Mouse (Mus musculus) layer of hippocampus, adult 18-20 months (tissue): ENCODE results near the gene Prr18. TPM values are rescaled to one million over a fixed set of nuclear protein-coding genes. Genes with fewer than 3 reads are reported as not detected.
A peak's percentile ranks its signal among the peaks of the same experiment; 100 is the strongest.
"Not testable (repeated sequence)": the region's sequence is repeated elsewhere in the genome, so short reads cannot be mapped to it uniquely, and the experiment has no call there.

ENCODE experiments used
- DNase-seq, 2 experiments: peaks; one replicate each; pipeline ENCODE4 v3.0.0; 2022; ENCODE audit warnings: low spot score in 2 of 2
- long read RNA-seq: library from polyadenylated mRNA; stranded (forward); transcript quantifications from one replicate; pipeline ENCODE4 v2.0.0, GENCODE M21; 2021
- total RNA-seq, 2 experiments: library from RNA; stranded (reverse); gene quantifications; 2 replicates each; pipeline ENCODE4 v1.2.3; 2021

Gene Prr18
- total RNA-seq, result 10 to 100 TPM; 23.0 to 26.6 TPM
- long read RNA-seq, transcript Prr18-202 (2 exons, 3,251 nt), result major isoform, 31 of 51 reads
- long read RNA-seq, transcript Prr18-201 (2 exons, 3,408 nt), result minor isoform, 7 of 51 reads
- long read RNA-seq, partial matches to known transcripts, result 0 of 51 reads
- long read RNA-seq, other reads (novel, unspliced or antisense), result 13 of 51 reads

DNA sequence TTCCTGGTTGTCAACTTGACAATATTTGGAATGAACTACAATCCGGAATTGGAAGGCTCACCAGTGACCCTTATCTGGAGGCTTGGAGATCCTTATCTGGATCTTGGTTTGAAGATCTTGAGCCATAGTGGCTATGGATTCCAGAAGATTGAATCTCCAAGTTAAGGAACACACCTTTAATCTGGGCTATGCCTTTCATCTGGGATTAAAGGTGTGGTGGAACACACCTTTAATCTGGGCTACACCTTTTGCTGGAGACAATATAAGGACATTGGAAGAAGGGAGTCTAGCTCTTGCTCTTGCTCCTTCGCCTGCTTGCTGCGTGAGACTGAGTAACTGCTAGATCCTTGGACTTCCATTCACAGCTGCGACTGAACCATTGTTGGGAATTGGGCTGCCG is at the start of gene Prr18:
Gene Prr18, plus strand, starts transcription at position 301 of the 400 bp plus-strand sequence.
- not testable (repeated sequence) for DNase-seq

DNA sequence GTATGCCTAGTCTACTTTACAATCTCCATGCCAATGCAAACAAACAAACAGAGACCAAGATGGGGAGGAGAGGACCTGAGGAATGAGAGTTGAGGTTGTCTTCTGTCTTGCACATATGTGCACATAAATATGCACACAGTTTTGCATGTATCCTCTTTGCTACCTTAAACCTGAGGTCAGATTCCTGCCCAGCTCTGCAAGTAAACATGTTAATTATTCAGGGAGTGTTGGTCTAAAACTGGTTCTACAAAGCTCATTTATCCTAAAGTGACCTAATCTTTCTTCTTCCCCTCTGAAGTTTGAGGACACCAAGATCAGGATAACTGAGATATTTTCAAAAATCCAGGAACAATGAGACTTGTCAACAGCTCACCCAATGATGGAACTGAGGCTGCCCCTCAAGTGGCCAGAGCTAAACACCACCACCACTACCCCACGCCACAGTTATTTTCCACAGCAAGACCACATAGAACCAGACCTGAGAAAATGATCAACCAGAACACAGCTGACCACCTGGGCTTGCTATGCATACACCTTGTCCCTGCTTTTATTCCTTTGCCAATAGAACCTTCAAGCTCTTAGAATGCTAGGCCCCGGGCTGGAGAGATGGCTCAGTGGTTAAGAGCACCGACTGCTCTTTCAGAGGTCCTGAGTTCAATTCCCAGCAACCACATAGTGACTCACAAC is 47.1 kb upstream of the Prr18 start:
- DNase-seq, result no peak

DNA sequence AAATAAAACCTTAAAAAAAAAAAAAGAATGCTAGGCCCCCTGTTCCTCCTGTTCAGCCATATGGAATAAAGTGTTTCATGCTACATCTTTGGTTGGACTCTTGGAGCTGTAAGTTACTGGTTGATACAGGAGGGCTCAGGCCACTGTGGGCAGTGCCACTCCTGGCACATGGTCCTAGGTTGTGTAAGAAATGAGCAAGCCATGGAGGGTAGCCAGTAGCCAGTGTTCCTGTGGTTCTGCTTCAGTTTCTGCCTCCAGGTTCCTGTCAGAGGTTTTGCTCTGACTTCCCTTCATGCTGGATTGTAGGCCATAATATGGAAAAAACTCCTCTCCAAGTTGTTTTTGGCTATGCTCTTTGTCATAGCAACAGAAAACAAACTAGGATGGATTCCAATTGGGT is 46.5 kb upstream of the Prr18 start:
- no peak for DNase-seq

DNA sequence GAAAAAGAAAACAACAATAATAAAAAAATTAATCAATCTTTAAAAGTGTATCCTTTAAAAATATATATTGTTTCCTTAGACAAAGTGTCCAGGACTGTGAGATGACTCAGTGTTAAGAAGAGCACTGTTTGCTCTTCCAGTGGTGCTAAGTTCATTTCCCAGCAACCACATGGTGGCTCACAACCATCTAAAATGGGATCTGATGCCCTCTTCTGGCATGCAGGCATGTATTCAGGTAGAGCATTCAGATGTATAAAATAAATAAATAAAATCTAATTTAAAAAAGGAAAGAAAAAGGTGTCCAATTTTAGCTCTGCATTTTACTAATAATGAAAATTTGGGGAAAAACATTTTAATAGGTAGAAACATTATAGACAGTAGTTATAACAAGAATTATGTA is 41.4 kb upstream of the Prr18 start:
- no peak for DNase-seq

DNA sequence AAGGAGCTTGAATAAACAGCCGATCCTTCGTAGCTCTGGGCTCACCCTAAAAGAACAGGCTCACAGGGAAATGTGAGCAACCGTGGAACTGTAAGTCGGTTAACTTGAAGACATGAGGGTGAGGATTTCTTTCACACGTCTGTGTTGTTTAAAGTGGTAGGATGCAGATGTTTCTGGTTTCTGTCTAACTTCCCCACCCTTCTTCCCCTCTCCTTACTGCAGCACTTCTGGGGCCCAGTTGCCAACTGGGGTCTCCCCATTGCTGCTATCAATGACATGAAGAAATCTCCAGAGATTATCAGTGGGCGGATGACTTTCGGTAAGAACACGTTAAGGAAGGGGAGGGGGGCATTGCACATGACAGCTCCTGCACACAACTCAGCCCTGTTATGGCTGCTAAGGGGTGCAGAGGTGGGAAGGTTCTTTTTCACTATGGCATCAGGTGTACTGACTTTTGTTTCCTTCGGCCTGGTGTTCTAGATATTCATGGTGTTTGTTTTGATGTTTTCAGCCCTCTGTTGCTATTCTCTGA is 40.9 kb upstream of the Prr18 start:
- DNase-seq, result no peak

DNA sequence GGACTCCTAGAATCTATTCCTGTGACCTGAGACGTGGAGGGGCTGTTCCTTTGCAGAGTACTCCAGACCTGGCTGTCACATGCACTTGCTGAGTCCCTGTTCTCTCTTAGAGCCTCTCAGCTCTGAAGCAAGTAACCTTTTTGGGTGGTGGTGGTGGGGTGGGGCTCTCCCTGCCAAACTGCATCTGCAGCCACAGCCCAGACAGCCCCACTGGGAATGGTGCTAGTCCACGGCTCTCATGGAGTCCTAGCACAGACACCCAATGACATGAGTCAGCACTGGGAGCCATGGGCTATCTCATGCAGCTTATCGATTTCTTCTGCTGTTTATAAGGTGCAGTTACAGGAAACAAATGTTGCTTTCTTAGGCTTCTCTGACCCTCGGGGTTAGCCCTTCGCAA is 39.5 kb upstream of the Prr18 start:
- DNase-seq, result no peak

DNA sequence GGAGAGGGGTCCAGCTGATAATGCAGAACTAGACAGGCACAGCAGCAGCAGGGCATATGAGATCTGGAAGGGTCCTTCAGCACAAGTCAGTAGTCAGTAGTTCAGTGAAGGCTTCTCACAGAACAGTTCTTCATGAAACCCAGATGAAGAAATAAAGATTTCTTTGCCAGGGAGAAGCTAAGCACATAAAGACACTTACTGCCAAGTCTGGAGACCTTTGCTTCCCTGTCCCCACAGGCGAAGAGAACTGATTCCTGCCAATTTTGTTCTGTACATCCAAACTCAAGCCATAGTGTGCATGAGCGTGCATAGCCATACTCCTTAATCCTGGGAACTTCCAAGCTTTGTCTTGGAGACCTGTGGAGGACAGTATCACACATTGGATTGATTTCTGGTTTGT is 39.0 kb upstream of the Prr18 start:
- DNase-seq, result no peak

DNA sequence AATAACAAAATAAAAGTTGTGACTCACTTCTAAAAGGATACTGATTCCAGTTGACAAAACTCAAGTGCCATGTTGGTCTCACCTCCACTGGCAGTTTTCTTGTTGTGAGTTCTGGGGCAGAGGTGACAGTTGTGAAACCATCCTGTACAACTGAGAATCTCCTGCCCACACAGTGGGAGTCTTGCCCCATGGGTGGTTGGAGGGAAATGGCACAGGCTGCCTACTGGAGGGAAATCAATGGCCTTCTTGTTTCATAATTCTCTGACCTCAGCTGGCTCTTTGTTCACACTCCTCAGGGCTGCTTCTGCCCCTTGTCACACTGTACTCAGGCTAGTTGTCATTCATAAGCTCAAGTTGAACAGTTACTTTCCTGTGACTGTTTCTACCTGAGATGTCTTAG is 37.7 kb upstream of the Prr18 start:
- DNase-seq, result no peak

DNA sequence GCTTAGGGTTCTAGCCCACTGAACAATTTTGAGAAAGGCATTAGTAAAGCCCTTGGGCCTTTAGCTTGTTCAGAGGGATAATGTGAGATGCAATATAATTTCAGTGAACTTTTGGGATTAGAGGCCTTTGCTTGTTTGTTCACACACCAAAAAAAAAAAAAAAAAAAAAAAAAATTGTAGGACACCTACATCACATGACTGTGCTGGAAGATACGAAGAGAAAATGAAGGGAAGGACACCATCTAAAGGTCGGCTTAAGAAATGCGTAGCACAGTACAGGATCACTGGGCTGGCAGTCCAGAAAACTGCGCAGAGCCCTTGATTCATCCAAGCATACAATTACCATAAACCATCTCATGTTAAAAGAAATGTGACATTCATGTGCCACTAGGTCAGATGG is 35.7 kb upstream of the Prr18 start:
- DNase-seq, result no peak

DNA sequence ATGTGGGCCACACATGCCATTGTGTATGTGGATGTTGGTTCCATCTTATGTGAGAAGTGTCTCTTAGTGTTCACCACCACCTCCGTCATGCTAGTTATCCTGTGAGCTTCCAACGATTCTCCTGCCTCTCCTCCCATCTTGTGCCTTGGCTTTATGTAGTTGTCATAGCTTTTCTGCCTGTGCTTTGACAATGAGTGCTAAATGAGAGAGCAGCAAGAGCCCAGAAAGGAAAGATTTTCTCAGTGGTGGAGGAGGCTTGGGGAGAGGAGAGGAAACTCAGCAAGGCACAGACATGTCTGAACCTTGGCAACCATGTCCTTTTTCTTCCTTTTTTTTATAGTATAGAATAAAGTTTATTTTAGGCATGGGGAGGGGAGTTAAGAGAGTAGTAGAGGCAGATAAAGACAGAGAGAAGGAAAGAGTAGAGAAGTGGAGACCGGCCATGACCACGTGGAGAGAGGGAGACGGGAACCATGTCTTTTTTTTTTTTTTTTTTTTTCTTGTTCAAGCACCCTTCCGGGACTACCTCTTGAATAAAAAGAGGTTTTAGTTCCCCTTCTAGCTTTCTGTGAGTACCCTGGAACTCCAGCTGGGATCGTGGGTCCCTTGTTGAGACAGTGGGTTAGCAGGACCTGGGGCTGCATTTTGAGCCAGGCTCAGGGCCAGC is 34.4 kb upstream of the Prr18 start:
- no peak for DNase-seq

DNA sequence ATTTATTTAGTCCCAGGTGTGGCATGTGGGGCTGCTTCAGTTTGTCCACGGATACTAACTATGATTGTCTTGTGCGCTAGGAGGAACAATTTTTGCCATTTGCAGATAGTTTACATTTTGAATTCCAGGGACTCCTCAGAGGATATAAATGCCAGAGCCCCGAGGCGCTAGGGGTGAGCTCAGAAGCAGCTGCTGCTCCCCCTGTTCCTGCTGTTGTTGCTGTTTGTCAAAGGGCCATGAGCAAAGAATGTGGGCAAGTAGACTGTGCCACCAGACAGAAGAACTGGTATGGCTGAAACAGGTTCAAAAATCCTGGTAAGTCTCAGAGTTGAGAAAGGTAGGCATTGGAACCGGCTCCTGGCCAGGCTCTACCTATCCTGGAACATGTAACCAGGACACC is 33.6 kb upstream of the Prr18 start:
- DNase-seq, result no peak

DNA sequence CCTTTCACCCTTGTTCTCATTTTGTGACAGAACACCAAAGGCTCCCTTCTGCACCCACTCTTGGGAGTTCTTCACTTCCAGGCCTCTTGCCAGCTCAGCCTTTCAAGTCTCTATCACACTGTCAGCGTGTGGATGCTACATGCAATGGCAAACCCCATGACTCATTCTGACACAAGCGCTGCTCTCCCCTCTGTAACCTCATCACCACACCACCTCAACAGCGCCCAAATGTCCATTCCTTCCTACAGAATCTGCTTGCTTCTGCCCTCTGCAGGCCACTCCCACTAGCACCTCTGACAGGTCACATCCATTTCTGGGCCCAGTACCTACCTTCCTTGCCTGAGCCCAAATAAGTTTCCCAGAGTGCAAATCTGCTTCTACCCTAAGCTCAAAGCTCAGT is 31.5 kb upstream of the Prr18 start:
- no peak for DNase-seq

DNA sequence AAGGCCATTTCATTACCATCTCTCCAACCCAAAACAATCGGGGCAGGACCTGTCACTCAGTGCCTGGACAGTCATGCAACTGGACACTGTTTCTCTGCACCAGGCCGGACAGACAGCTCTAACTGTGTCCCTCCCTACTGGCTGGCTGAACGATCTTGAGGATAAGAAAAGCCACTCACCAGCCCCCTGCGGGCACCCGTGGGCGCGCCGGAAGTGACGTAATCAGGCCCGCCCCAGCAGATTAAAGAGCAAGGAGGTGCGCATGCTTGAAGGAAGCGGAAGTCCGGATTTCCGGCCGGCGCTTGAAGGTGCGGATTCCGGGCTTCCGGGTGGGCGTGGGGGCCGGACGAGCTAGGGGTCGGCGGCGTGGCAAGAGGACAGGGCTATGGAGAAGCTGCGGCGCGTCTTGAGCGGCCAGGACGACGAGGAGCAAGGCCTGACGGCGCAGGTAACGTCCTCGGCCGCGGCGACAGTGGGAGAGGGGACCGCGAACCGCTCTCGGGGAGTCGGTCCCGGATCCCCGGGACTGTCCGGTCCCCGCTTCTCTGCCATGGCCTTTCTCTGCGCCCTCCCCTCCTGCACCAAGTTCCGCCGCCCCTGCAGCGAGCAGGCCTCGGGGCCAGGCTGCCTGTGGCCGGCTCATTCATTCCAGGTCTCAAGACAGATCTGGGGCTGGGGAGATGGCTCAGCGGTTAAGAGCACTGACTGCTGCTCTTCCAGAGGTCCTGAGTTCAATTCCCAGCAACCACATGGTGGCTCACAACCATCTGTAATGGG is 26.2 kb upstream of the Prr18 start, which contains the start of gene Sft2d1:
Gene Sft2d1, plus strand, starts transcription at position 265 of the 777 bp plus-strand sequence.
- DNase-seq, result peak; percentile 97 to 98

DNA sequence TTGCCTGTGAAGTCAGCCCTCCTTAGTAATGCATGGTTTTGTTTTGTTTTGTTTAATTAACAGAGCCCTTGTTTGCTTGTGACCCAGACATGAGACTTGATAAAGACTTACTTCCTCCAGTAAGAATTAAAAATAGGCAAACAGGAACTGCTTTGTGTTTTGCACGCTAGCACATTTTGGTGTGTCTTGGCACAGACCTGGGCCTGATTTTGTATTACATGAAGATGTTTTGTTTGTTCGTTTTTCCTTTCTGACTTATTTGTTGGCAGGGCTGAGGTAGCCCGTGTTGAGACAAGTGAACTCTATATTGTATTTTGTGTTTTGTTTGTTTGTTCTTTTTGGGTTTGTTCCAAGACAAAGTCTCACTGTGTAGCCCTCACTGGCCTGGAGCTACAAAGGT is 25.5 kb upstream of the Prr18 start:
- no peak for DNase-seq

DNA sequence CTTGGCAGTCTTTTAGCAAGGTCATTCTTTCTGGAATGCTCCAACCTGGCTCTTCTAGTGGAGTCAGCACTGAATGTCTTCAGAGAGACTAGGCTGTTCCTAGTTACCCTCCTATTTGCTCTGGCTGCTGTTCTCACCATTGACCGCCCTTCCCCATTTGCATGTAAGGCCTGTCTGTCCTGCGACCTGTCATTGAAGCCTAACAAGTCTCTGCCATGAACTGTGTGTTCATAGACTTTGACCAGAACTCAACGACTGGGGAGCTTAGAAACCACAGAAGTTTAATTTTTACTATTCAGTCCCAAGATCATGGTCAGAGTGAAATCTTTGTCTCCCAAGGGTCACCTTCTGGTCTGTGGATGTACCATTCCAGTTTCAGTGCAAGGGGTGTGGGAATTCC is 23.3 kb upstream of the Prr18 start:
- no peak for DNase-seq

DNA sequence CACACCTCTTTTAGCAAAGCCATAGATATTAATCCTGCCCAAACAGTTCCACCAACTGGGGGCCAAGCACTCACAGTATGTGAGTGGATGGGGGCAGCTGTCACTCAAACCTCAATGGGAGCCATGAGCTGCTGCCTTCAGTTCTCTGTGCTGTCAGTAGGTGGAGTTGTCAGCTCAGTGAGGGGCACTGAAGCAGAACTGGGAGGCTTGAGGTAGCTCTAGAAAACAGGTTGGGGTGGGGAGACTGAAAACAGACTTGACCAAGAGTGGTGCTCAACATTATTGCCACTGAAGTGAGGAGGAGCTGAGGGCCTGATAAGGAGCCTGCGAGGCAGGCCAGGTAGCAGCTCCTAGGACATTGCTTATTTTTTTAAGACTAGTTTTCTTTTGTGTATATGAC is 21.0 kb upstream of the Prr18 start:
- DNase-seq, result peak in 1 of 2 experiments; percentile 34

DNA sequence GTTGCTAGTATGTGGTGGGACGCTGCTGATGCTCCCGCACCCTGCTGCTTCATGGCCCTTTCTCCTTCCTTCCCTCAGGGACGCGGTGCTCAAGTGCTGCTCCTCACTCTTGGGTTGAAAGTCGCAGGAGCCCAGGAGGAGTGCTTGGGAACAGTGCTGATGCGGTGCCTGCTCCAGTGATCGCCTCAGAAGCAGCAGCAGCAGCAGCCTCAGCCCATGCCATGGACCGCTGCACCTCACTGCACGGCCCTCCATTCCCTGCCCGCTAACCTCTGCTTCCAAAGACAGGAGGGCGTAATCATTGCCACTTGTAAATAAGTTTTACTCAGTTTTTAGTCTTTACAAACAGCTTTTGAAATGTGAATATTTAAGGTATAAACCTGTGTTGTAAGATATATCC is 10.4 kb upstream of the Prr18 start:
- not testable (repeated sequence) for DNase-seq

DNA sequence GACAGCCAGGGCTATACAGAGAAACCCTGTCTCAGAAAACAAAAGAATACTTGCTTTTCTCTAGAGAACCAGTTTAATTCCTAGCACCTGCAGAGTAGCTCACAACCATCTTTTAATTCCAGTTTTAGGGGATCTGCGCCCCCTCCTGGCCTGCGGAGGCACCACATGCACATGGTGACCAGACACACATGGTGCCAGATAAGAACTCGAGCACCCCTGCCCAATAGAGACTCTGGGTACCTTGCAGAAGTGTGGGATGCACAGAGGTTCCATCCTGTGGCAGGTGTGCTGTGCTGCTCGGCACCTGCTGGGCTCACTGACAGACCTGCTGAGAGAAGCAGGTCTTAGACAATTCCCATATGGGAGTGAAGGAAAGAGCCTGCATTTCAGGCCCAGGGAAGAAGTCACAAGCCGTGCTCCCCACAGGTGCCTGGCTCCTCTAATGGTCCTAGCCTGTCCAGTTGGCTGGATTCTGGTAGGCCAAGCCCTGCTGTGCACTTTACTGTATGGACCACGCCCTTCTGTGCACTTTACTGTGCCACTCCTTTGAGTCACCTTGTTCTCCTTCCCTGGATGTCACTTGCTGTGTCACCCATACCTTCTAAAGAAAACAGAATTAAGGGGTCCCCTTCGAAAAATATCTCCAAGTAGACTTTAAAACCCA is 8.6 kb upstream of the Prr18 start:
- no peak for DNase-seq

DNA sequence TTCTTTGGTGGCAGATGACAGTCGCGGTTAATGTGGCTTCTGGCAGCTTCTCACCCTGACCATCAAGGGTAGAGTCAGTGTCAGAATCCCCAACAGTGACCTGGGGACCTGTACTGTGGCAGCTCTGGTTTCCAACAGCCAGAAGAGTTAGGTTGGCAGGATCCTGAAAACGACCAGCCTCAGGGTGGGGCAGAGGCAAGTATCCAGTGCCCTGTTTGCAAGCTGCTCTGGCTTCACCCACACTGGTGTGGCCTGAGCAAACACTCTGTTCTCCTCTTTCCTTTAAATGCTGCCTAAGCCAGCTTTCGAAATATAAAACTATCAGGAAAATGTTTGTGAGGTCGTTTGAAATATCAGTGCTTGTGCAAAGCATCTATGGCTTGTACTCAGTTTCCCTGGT is 6.7 kb upstream of the Prr18 start:
- DNase-seq, result no peak

DNA sequence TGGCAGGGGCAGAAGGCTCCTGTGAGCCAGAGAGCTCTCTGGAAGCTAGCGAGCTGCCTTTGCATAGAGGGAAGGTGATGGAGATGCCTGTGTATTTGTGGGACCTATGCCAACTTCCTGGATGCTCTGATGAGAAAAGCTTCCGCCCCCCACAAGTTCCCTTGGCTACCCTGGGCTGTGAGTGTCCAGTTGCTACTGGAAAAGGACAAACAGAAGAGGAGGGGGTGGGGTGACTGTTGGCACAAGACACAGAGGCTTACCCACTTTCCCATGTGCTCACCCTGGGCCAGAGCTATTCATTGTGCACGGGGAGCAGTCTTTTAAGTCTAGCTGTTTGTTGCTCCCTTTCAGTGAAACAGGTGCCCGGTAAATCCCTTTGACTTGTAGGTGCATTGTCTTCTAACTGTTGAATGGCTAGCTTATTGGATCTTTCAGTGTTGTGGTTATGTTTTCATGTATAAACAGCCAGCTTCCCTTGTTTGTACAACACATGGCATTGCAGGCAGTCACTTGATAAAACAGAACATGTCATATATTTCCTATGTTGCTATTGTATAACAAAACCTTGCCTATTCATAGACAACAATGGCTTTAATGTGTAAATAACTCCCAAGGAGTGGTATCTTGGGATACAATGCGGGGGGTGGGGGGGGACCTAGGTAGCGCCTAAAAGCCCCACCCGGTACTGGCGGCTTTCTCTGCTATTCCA is 2.6 kb downstream of the Prr18 start:
- no peak for DNase-seq
